Mouse (Mus musculus): ENCODE measurements around the gene Calhm5.

Calhm5 gene

GRCm38 (mm10) chr10:34070999-34071492 is 25.3 kb downstream of the Calhm5 start:
- DNase-seq = no peak

GRCm38 (mm10) chr10:34069606-34070005 is 26.7 kb downstream of the Calhm5 start:
- DNase-seq = no peak

- no peak for DNase-seq
Observed at GRCm38 (mm10) chr10:34066591-34066990, 29.7 kb downstream of the Calhm5 start.

- no peak for DNase-seq
Observed at GRCm38 (mm10) chr10:34053987-34054386, 42.3 kb downstream of the Calhm5 start.

GRCm38 (mm10) chr10:34044210-34044609 is 52.1 kb downstream of the Calhm5 start, which contains the start of gene Calhm4:
Gene Calhm4 (minus strand): TSS chr10:34044310.
- no peak for DNase-seq
